Mouse (Mus musculus): ENCODE data around the gene Hcn1. TPM values are rescaled to one million over a fixed set of nuclear protein-coding genes. Genes with fewer than 3 reads are reported as not detected.

Hcn1 gene
- polyA plus RNA-seq, 1 experiment from 2014 or later: not detected

GRCm38 (mm10) chr13:117657501-117657900 is 55.4 kb downstream of the Hcn1 start:
- ATAC-seq (replicated peaks; ENCODE audit: low FRiP score, low read depth) (no peak), DNase-seq (ENCODE audit: low spot score) (no peak)
- Histone ChIP-seq H3K9ac (ENCODE audit: low read depth, low read length) (no peak overlapping the region), H3K4me1 (replicated peaks; ENCODE audit: insufficient read depth, low read length) (no peaks in the 10 kb centered on the region), H3K4me3 (replicated peaks; ENCODE audit: low read depth, low read length) (no peak overlapping the region), H3K27ac (no peak overlapping the region), H3K4me2 (ENCODE audit: low read length) (no peak overlapping the region), H3K9me3 (replicated peaks; ENCODE audit: low read length) (no peaks in the 10 kb centered on the region), H3K27me3 (ENCODE audit: insufficient read depth, low read length) (no peaks in the 10 kb centered on the region), H3K36me3 (ENCODE audit: insufficient read depth, low read length) (no peaks in the 10 kb centered on the region)
- TF ChIP-seq CTCF (IDR thresholded peaks at IDR 0.05; ENCODE audit: low read depth): no peak
- WGBS: 69% methylated on average over 2 of the region's 2 CpGs

- no peaks in the 10 kb centered on the region for H3K4me1 ChIP-seq (replicated peaks; ENCODE audit: insufficient read depth, low read length)
- H3K36me3 ChIP-seq (ENCODE audit: insufficient read depth, low read length): no peaks in the 10 kb centered on the region
- H3K27me3 ChIP-seq (ENCODE audit: insufficient read depth, low read length): no peaks in the 10 kb centered on the region
- WGBS: 84% methylated on average over 17 of the region's 17 CpGs
- no peak for TF ChIP-seq CTCF (IDR thresholded peaks at IDR 0.05; ENCODE audit: low read depth)
- no peak for DNase-seq (ENCODE audit: low spot score)
- no peak overlapping the region for H3K4me3 ChIP-seq (replicated peaks; ENCODE audit: low read depth, low read length)
- H3K9me3 ChIP-seq (replicated peaks; ENCODE audit: low read length): no peaks in the 10 kb centered on the region
- no peak overlapping the region for H3K9ac ChIP-seq (ENCODE audit: low read depth, low read length)
- no peak overlapping the region for H3K4me2 ChIP-seq (ENCODE audit: low read length)
- no peak overlapping the region for H3K27ac ChIP-seq
- no peak for ATAC-seq (replicated peaks; ENCODE audit: low FRiP score, low read depth)
Measured at GRCm38 (mm10) chr13:117658414-117659175, 56.5 kb downstream of the Hcn1 start.

- 60% methylated on average over 7 of the region's 7 CpGs for WGBS
- H3K4me2 ChIP-seq (ENCODE audit: low read length): no peak overlapping the region
- H3K27ac ChIP-seq: no peak overlapping the region
- no peaks in the 10 kb centered on the region for H3K9me3 ChIP-seq (replicated peaks; ENCODE audit: low read length)
- no peaks in the 10 kb centered on the region for H3K27me3 ChIP-seq (ENCODE audit: insufficient read depth, low read length)
- no peaks in the 10 kb centered on the region for H3K36me3 ChIP-seq (ENCODE audit: insufficient read depth, low read length)
- no peak overlapping the region for H3K4me3 ChIP-seq (replicated peaks; ENCODE audit: low read depth, low read length)
- no peak for ATAC-seq (replicated peaks; ENCODE audit: low FRiP score, low read depth)
- H3K9ac ChIP-seq (ENCODE audit: low read depth, low read length): no peak overlapping the region
- no peak for TF ChIP-seq CTCF (IDR thresholded peaks at IDR 0.05; ENCODE audit: low read depth)
- no peaks in the 10 kb centered on the region for H3K4me1 ChIP-seq (replicated peaks; ENCODE audit: insufficient read depth, low read length)
- no peak for DNase-seq (ENCODE audit: low spot score)
Measured at GRCm38 (mm10) chr13:117659511-117659910, 57.4 kb downstream of the Hcn1 start.

- 70% methylated on average over 3 of the region's 3 CpGs for WGBS
- Histone ChIP-seq H3K4me3 (replicated peaks; ENCODE audit: low read depth, low read length) (no peak overlapping the region), H3K9ac (ENCODE audit: low read depth, low read length) (no peak overlapping the region), H3K27ac (no peak overlapping the region), H3K27me3 (ENCODE audit: insufficient read depth, low read length) (no peaks in the 10 kb centered on the region), H3K36me3 (ENCODE audit: insufficient read depth, low read length) (no peaks in the 10 kb centered on the region), H3K4me2 (ENCODE audit: low read length) (no peak overlapping the region), H3K9me3 (replicated peaks; ENCODE audit: low read length) (no peaks in the 10 kb centered on the region), H3K4me1 (replicated peaks; ENCODE audit: insufficient read depth, low read length) (no peaks in the 10 kb centered on the region)
- no peak for ATAC-seq (replicated peaks; ENCODE audit: low FRiP score, low read depth)
- peak; percentile 37; the same call in 1 of the 2 replicates for TF ChIP-seq CTCF (IDR thresholded peaks at IDR 0.05; ENCODE audit: low read depth)
- peak; percentile 26 for DNase-seq (ENCODE audit: low spot score)
Measured at GRCm38 (mm10) chr13:117662661-117663060, 60.5 kb downstream of the Hcn1 start.

GRCm38 (mm10) chr13:117669303-117669702 is 67.2 kb downstream of the Hcn1 start:
- Histone ChIP-seq H3K27me3 (ENCODE audit: insufficient read depth, low read length) (no peaks in the 10 kb centered on the region), H3K4me3 (replicated peaks; ENCODE audit: low read depth, low read length) (no peak overlapping the region), H3K9me3 (replicated peaks; ENCODE audit: low read length) (no peaks in the 10 kb centered on the region), H3K4me1 (replicated peaks; ENCODE audit: insufficient read depth, low read length) (no peaks in the 10 kb centered on the region), H3K36me3 (ENCODE audit: insufficient read depth, low read length) (no peaks in the 10 kb centered on the region), H3K27ac (no peak overlapping the region), H3K9ac (ENCODE audit: low read depth, low read length) (no peak overlapping the region), H3K4me2 (ENCODE audit: low read length) (no peak overlapping the region)
- no peak for DNase-seq (ENCODE audit: low spot score)
- 39% methylated on average over 2 of the region's 2 CpGs for WGBS
- TF ChIP-seq CTCF (IDR thresholded peaks at IDR 0.05; ENCODE audit: low read depth): no peak
- no peak for ATAC-seq (replicated peaks; ENCODE audit: low FRiP score, low read depth)

GRCm38 (mm10) chr13:117671851-117672250 is 69.7 kb downstream of the Hcn1 start:
- H3K9me3 ChIP-seq (replicated peaks; ENCODE audit: low read length): no peaks in the 10 kb centered on the region
- no peaks in the 10 kb centered on the region for H3K4me1 ChIP-seq (replicated peaks; ENCODE audit: insufficient read depth, low read length)
- no peaks in the 10 kb centered on the region for H3K27me3 ChIP-seq (ENCODE audit: insufficient read depth, low read length)
- 95% methylated on average over 1 of the region's 1 CpGs for WGBS
- H3K9ac ChIP-seq (ENCODE audit: low read depth, low read length): no peak overlapping the region
- H3K4me3 ChIP-seq (replicated peaks; ENCODE audit: low read depth, low read length): no peak overlapping the region
- no peak overlapping the region for H3K27ac ChIP-seq
- no peak for DNase-seq (ENCODE audit: low spot score)
- no peak for ATAC-seq (replicated peaks; ENCODE audit: low FRiP score, low read depth)
- H3K36me3 ChIP-seq (ENCODE audit: insufficient read depth, low read length): no peaks in the 10 kb centered on the region
- no peak for TF ChIP-seq CTCF (IDR thresholded peaks at IDR 0.05; ENCODE audit: low read depth)
- no peak overlapping the region for H3K4me2 ChIP-seq (ENCODE audit: low read length)

All from kidney, postnatal 0 days (tissue).